Mouse (Mus musculus) liver, embryonic 13.5 days (tissue): ENCODE data around the gene Bloc1s4. TPM values are rescaled to one million over a fixed set of nuclear protein-coding genes. Genes with fewer than 3 reads are reported as not detected.

Experiments used
- ATAC-seq: fragments of 200-750 bp; cut with Nextera tagmentation; 2 replicates; pipeline ENCODE4 v1.8.0; 2017; ENCODE audit warnings: low read depth, mild to moderate bottlenecking, moderate number of reproducible peaks, moderate library complexity
- DNase-seq: peaks from one replicate; pipeline ENCODE4 v3.0.0; 2022
- H3K27ac ChIP-seq: fragments of 300-500 bp; sonication (generic); 2 replicates; pipeline ENCODE4 v1.5.1; 2015; ENCODE audit warnings: moderate library complexity, mild to moderate bottlenecking, inconsistent platforms
- H3K27me3 ChIP-seq: fragments of 300-500 bp; sonication (generic); 2 replicates; pipeline ENCODE4 v1.6.1; 2015; ENCODE audit warnings: mild to moderate bottlenecking, inconsistent platforms
- H3K36me3 ChIP-seq: fragments of 300-500 bp; sonication (generic); 2 replicates; pipeline ENCODE4 v1.6.1; 2015; ENCODE audit warnings: mild to moderate bottlenecking, inconsistent platforms
- H3K4me1 ChIP-seq: fragments of 300-500 bp; sonication (generic); replicated peaks from 2 replicates; pipeline ENCODE4 v1.6.1; 2015; ENCODE audit warnings: inconsistent platforms
- H3K4me2 ChIP-seq: fragments of 300-500 bp; sonication (generic); 2 replicates; pipeline ENCODE4 v1.6.1; 2015; ENCODE audit warnings: inconsistent platforms, mild to moderate bottlenecking, moderate library complexity
- H3K4me3 ChIP-seq: fragments of 300-500 bp; sonication (generic); replicated peaks from 2 replicates; pipeline ENCODE4 v1.5.1; 2015; ENCODE audit warnings: mild to moderate bottlenecking, inconsistent platforms
- H3K9ac ChIP-seq: fragments of 300-500 bp; sonication (generic); 2 replicates; pipeline ENCODE4 v1.6.1; 2015; ENCODE audit warnings: mild to moderate bottlenecking, inconsistent platforms
- H3K9me3 ChIP-seq: fragments of 300-500 bp; sonication (generic); replicated peaks from 2 replicates; pipeline ENCODE4 v1.6.1; 2016; ENCODE audit warnings: inconsistent platforms
- WGBS: fragments of 180-500 bp; shearing (Covaris S2); methylation state at CpG from one replicate; pipeline ENCODE4 v1.1.7; 2015; ENCODE audit not compliant: insufficient replicate concordance; 5-methylcytosine and 5-hydroxymethylcytosine counted together
- polyA plus RNA-seq: library from polyadenylated mRNA; unstranded; fragments of >200 nt; fragmentation: Nextera tagmentation; extraction: Ambion mirVana; gene quantifications from 2 replicates; pipeline ENCODE4 v1.2.1, GENCODE M21; 2015

Gene Bloc1s4
- polyA plus RNA-seq, 1 experiment from 2014 or later, result 15.5 TPM

DNA sequence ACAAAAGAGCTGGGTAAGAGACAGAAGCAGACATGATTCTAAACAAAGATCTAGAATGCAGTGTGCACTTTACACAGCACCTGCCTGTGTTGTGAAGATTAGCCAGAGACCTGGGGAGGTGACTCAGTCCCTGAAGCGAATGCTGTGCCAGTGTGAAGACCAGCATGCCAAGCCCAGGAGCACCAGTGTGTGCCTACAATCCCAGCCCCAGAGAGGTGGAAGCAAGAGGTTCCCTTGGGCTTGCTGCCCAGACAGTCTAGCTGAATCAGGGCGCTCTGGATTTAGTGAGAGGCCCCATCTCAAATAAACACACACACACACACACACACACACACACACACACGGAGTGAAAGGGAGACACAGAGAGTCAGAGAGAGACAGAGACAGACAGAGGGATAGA, 30.6 kb downstream of the Bloc1s4 start:
- Histone ChIP-seq H3K9me3 (no peaks in the 10 kb centered on the region), H3K36me3 (no peaks in the 10 kb centered on the region), H3K27me3 (peaks cover 25% of the 10 kb centered on the region), H3K27ac (0 out of 2 replicates have a peak overlapping the region, but pooled peaks have one; percentile 15), H3K4me1 (peaks cover 93% of the 10 kb centered on the region), H3K9ac (peak overlapping the region; percentile 37; the same call in 1 of the 2 replicates), H3K4me2 (no peak overlapping the region), H3K4me3 (no peak overlapping the region)
- WGBS, result 70% methylated on average over 3 of the region's 3 CpGs
- ATAC-seq (no peak), DNase-seq (no peak)

DNA sequence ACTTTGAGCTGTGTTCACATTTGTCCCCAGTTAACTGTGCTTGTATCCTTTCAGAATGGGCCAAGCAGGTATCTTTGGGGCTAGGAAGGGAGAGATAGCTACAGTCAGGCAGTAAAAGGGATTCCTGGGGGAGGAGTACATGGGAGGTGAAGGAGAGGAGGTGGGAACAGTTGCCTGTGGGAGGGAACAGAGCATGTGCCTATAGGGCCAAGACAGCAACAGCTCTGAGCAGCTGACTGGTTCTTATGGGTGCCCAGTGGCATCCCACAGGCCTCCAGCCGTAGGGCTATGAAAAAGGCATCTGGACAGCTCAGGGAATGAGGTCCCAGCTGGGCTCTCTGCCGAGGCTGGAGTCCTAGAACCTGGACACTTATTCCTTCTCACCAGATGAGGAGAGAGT, 31.6 kb downstream of the Bloc1s4 start:
- Histone ChIP-seq H3K4me2 (no peak overlapping the region), H3K4me3 (no peak overlapping the region), H3K27ac (peak overlapping the region; percentile 11; the same call in 1 of the 2 replicates), H3K27me3 (peaks cover 25% of the 10 kb centered on the region), H3K4me1 (peaks cover 93% of the 10 kb centered on the region), H3K9me3 (no peaks in the 10 kb centered on the region), H3K9ac (peak overlapping the region; percentile 22; the same call in 1 of the 2 replicates), H3K36me3 (no peaks in the 10 kb centered on the region)
- WGBS, result 60% methylated on average over 2 of the region's 2 CpGs
- no peak for DNase-seq
- no peak for ATAC-seq

DNA sequence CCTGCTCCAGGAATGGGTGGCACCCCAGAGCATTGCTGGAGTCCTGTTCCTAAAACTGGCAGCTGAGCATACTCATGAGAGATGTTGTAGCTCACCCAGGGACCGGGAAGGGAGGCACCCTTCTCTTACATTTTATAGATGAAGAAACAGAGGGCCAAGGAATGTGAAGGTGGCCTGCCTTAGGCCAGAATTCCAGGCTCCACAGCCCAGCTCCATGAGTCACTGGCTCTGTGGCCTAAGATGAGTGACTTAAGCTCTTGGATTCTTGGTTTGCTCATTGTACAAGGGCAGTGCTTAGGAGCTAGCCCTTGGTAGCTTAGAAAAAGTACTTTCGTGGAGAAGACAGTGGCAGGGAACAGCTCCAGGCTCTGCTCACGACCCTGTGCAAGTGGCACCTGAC, 33.6 kb downstream of the Bloc1s4 start:
- 71% methylated on average over 3 of the region's 3 CpGs for WGBS
- DNase-seq (no peak), ATAC-seq (no peak)
- Histone ChIP-seq H3K27ac (peak overlapping the region; percentile 90; the same call in 1 of the 2 replicates), H3K4me2 (no peak overlapping the region), H3K4me3 (no peak overlapping the region), H3K4me1 (peaks cover 82% of the 10 kb centered on the region), H3K9me3 (no peaks in the 10 kb centered on the region), H3K9ac (peak overlapping the region; percentile 72; the same call in 1 of the 2 replicates), H3K36me3 (no peaks in the 10 kb centered on the region), H3K27me3 (peaks cover 34% of the 10 kb centered on the region)

DNA sequence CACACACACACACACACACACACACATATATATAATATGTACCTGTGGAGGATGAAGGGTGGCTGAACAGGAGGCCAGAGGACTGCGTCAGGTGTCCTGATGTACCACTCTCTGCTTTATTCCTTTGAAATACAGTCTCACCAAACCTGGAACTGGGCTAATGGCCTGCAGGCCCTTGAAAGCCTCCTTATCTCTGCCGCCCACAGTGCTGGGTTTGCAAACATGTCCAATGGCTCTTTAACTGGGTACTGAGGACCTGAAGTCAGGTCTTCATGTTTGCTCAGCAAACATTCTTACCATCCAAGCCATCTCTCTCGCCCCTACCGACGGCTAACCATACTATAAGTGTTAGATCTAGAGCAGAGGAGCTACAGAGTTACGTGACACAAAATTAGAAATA, 34.8 kb downstream of the Bloc1s4 start:
- 71% methylated on average over 6 of the region's 6 CpGs for whole genome bisulfite sequencing
- H3K4me3 ChIP-seq, result peak overlapping the region; percentile 60

DNA sequence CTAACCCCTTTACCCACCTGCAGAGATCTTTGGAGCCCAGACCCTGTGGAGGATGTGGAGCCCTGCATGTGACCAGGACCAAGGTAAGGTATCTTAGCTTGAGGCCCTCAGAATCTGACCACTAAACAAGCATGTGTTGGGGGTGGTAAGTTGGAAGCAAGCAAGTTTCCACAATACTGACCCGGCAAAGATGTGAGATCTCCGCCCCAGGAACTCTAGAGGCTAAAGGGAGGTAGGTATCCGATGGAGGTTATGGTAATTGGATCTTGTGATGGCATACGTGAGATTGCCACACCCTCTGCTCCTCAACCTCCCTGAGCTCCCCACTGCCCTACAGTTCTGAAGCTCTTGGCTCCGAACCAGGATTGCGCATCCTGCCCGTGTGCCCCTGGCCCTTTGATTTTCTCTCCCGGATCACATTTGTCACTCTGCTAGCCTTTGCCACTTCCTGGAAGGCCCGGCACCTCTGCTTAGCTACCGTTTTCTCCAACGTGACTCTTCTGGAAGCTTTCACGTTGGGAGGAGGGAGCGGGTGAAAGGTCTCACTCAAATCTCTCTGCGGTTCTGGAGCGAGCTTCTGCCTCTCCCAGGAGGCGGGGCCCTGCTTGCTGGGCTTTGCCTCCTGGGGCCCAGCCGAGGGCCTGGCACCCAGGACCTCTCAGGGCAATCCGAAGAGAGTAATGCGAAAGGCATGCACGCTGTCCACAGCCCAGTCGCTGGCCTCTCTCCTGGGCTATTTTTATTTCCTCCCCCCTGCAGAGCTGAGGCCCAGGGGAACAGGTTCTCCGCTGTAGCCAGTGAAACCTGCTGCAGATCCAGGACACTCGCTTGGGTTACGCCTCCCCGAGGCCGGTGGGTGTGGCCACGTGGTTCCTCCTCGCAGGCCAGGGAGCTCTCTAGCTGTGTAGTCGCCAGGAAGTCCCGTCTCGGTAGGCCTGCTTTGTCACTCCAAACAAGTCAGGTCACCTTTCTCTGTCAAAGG, 35.6 kb downstream of the Bloc1s4 start:
- WGBS, result 8% methylated on average over 31 of the region's 31 CpGs
- Histone ChIP-seq H3K27me3 (peaks cover 32% of the 10 kb centered on the region), H3K4me1 (peaks cover 62% of the 10 kb centered on the region), H3K9ac (peak overlapping the region; percentile 72), H3K27ac (peak overlapping the region; percentile 90), H3K4me3 (peak overlapping the region; percentile 60), H3K9me3 (no peaks in the 10 kb centered on the region), H3K4me2 (peak overlapping the region; percentile 78), H3K36me3 (no peaks in the 10 kb centered on the region)
- DNase-seq, result peak; percentile 92
- ATAC-seq, result peak; percentile 96

More for the DNA sequence above, 34.8 kb downstream of the Bloc1s4 start:
- Histone ChIP-seq H3K36me3 (no peaks in the 10 kb centered on the region), H3K27me3 (peaks cover 39% of the 10 kb centered on the region), H3K9ac (peak overlapping the region; percentile 72), H3K9me3 (no peaks in the 10 kb centered on the region), H3K4me2 (peak overlapping the region; percentile 78), H3K27ac (peak overlapping the region; percentile 90), H3K4me1 (peaks cover 70% of the 10 kb centered on the region)
- ATAC-seq (peak; percentile 59), DNase-seq (no peak)

DNA sequence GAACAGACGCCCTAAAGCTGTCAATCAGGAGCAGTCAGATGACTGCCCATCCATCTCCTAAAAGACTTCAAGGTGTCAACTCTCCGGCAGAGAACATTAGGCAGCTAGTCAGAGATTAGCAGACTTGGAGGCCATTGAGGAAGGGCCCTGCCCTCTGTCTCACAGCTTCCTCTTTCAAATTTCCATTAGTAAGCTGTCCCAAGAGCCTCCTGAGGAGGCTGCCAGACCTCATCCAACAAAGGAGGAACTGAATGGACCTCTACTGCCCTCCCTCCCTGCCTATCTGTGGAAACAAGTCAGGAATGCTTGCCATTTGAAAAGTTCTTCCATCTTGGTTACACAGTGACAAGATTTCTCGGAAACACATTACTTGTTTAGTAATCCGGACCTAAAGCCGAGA, 36.6 kb downstream of the Bloc1s4 start:
- DNase-seq (no peak), ATAC-seq (no peak)
- Histone ChIP-seq H3K4me3 (peak overlapping the region; percentile 60; the same call in 1 of the 2 replicates), H3K27ac (peak overlapping the region; percentile 90), H3K9me3 (no peaks in the 10 kb centered on the region), H3K36me3 (no peaks in the 10 kb centered on the region), H3K27me3 (peaks cover 26% of the 10 kb centered on the region), H3K4me2 (peak overlapping the region; percentile 78), H3K4me1 (peaks cover 52% of the 10 kb centered on the region), H3K9ac (peak overlapping the region; percentile 72)
- WGBS, result 56% methylated on average over 5 of the region's 5 CpGs

DNA sequence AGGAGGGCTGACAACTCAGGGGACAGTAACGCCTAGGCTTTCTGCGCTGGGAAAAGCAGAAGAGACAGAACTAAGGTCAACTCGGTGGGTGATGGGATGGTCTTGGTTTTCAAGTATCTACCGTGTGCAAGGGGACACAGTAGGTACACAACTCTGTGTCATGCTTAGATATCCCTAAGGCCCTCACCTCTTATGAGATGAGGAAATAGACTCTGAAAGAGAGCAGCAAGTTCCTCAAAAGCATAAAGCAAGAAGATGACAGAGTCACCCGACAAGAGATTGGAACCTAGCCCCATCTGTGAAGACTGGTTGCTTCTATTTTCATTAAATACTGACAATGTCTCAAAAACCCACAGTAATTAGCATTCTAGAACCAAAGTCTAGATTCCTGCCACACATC, 42.7 kb downstream of the Bloc1s4 start:
- Histone ChIP-seq H3K9ac (no peak overlapping the region), H3K9me3 (no peaks in the 10 kb centered on the region), H3K4me3 (no peak overlapping the region), H3K4me1 (peaks cover 9% of the 10 kb centered on the region), H3K27me3 (peaks cover 35% of the 10 kb centered on the region), H3K36me3 (no peaks in the 10 kb centered on the region), H3K27ac (no peak overlapping the region), H3K4me2 (no peak overlapping the region)
- ATAC-seq (no peak), DNase-seq (no peak)
- WGBS, result 65% methylated on average over 5 of the region's 5 CpGs

DNA sequence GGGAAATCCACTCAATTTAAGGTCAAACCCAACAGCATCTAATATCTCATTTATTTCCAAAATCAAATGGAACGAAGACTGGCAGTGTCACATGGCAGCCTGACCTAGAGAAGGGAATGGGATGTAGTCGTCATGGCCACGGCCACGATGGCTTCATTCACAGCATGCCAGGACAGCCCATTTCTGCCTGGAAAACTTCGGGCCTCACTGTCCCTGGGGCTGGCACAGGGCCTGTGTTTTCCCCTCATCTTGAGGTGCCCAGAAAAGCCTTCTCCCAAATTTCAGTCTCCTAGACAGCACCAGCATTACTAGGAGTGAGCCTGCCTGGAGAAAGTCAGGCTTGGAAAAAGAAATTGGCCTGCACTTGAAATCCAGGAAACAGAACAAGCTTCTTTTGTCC, 43.1 kb downstream of the Bloc1s4 start:
- no peak for ATAC-seq
- WGBS, result 69% methylated on average over 5 of the region's 5 CpGs
- H3K4me3 ChIP-seq, result no peak overlapping the region

DNA sequence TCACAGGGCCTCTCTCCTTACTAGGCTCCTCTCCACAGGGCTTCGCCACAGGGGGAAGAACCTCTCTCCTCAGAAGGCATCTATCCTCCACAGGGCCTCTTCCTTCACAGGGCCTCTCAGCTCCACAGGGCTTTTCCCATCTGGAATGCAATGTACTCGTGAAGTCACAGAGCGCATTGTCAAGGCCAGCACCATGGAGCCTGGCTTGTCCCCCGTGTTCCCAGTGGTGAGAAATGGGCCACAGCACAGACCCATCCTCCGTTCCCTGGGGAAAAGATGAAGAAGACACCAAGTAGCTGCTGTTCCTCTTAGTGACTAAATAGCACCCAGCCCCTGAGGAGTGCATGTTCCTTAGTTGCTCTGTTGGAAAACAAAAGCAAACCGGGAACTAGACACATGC, 43.8 kb downstream of the Bloc1s4 start:
- DNase-seq, result no peak
- WGBS, result 73% methylated on average over 6 of the region's 6 CpGs
- ATAC-seq, result no peak
- Histone ChIP-seq H3K27ac (no peak overlapping the region), H3K36me3 (no peaks in the 10 kb centered on the region), H3K9me3 (no peaks in the 10 kb centered on the region), H3K27me3 (peaks cover 32% of the 10 kb centered on the region), H3K4me1 (peaks cover 18% of the 10 kb centered on the region), H3K9ac (no peak overlapping the region), H3K4me3 (no peak overlapping the region), H3K4me2 (no peak overlapping the region)

More for the DNA sequence above, 43.1 kb downstream of the Bloc1s4 start:
- H3K9me3 ChIP-seq, result no peaks in the 10 kb centered on the region
- no peak for DNase-seq
- no peak overlapping the region for H3K9ac ChIP-seq
- H3K4me2 ChIP-seq, result no peak overlapping the region
- peaks cover 13% of the 10 kb centered on the region for H3K4me1 ChIP-seq
- H3K36me3 ChIP-seq, result no peaks in the 10 kb centered on the region
- H3K27ac ChIP-seq, result no peak overlapping the region
- peaks cover 35% of the 10 kb centered on the region for H3K27me3 ChIP-seq

DNA sequence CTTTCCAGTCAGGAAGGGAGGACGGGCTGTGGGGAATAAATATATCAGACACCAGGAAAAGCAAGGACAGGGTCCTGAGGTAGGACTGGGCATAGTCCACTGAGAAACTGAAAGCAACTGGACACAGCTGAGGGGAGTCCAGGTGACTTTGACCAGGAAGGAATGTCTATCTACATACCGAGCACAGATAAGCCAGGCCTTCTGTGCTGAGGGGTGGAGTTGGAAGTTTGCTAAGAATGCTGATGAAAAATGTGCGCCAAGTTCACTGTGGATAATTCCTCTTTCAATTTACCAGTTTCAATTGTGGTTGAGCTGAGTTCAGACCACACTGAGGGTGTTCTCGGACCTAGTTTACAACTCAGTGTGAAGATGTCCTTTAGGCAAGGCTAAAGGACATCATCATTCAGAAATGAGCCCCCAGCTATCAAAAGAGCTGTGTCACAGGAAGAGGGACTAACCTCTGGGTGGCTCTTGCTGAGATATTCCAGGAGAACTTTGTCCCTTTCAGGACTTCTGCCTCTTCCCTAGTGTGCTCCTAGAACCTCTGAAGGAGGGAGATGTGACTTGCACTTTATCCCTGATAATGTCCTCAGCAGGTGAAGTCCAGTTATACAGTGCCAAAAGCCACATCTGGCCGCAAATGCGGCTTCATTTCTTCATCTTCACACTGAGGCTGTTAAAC, 47.4 kb downstream of the Bloc1s4 start:
- 0 out of 2 replicates have a peak overlapping the region, but pooled peaks have one; percentile 15 for H3K27ac ChIP-seq

DNA sequence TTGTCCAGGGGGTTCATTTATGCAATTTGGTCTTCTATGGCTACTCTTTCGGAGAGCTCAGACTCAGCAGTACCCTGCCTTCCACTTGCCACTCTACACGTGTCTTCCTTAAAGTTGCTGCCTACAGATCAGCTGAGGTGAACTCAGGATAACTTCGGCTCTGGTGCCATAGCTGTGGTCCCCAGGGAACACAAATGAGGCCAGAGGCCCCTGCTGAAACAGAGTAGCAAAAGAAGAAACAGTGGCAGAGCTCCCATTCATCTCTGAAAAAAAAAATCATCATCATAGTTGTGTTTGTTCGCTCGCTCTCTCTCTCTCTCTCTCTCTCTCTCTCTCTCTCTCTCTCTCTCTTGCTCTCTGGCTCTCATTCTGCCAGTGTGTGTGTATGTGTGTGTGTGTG, 49.8 kb downstream of the Bloc1s4 start:
- Histone ChIP-seq H3K4me2 (no peak overlapping the region), H3K4me1 (peaks cover 57% of the 10 kb centered on the region), H3K27ac (no peak overlapping the region; the same call in 1 of the 2 replicates), H3K4me3 (no peak overlapping the region), H3K9ac (peak overlapping the region; percentile 4; the same call in 1 of the 2 replicates), H3K9me3 (no peaks in the 10 kb centered on the region), H3K27me3 (peaks cover 5% of the 10 kb centered on the region; the same call in 1 of the 2 replicates), H3K36me3 (0 out of 2 replicates have a peak, but pooled peaks cover under 1% of the 10 kb centered on the region)
- 60% methylated on average over 5 of the region's 5 CpGs for WGBS
- no peak for ATAC-seq
- DNase-seq, result no peak

More for the DNA sequence above, 47.4 kb downstream of the Bloc1s4 start:
- no peaks in the 10 kb centered on the region for H3K36me3 ChIP-seq
- H3K4me3 ChIP-seq, result no peak overlapping the region
- peaks cover 46% of the 10 kb centered on the region for H3K4me1 ChIP-seq
- H3K27me3 ChIP-seq, result peaks cover 16% of the 10 kb centered on the region; the same call in 1 of the 2 replicates
- no peak for DNase-seq
- no peaks in the 10 kb centered on the region for H3K9me3 ChIP-seq
- 53% methylated on average over 6 of the region's 6 CpGs for WGBS
- peak overlapping the region; percentile 12 for H3K9ac ChIP-seq
- ATAC-seq, result 0 out of 2 replicates have a peak, but pooled peaks have one; percentile 8
- H3K4me2 ChIP-seq, result no peak overlapping the region
